Mouse (Mus musculus) heart, postnatal 36 days (tissue): ENCODE results near the gene 6720489N17Rik. TPM values are rescaled to one million over a fixed set of nuclear protein-coding genes. Genes with fewer than 3 reads are reported as not detected.
A peak's percentile ranks its signal among the peaks of the same experiment; 100 is the strongest.
"Not testable (repeated sequence)": the region's sequence is repeated elsewhere in the genome, so short reads cannot be mapped to it uniquely, and the experiment has no call there.

Experiments
- DNase-seq, 2 experiments: peaks; one replicate each; pipeline ENCODE4 v3.0.0; 2021 to 2022
- intact Hi-C: fragments of 180-260 bp; cut with DNase I; formaldehyde crosslinking; loops from one replicate; pipeline ENCODE4 v1.15.1; 2025
- microRNA-seq, 2 experiments: library from miRNA; unstranded; fragments of <30 nt; microRNA quantifications; one replicate each; pipeline ENCODE4 v1.2.0; 2021; ENCODE audit warnings: borderline number of aligned reads in 2 of 2
- total RNA-seq, 2 experiments: library from RNA; stranded (reverse); gene quantifications; 2 replicates each; pipeline ENCODE4 v1.2.3; 2021

Gene 6720489N17Rik
- total RNA-seq: 1 to 10 TPM in 1 of 2 experiments, under 1 TPM in 1; 0.76 to 1.6 TPM

DNA sequence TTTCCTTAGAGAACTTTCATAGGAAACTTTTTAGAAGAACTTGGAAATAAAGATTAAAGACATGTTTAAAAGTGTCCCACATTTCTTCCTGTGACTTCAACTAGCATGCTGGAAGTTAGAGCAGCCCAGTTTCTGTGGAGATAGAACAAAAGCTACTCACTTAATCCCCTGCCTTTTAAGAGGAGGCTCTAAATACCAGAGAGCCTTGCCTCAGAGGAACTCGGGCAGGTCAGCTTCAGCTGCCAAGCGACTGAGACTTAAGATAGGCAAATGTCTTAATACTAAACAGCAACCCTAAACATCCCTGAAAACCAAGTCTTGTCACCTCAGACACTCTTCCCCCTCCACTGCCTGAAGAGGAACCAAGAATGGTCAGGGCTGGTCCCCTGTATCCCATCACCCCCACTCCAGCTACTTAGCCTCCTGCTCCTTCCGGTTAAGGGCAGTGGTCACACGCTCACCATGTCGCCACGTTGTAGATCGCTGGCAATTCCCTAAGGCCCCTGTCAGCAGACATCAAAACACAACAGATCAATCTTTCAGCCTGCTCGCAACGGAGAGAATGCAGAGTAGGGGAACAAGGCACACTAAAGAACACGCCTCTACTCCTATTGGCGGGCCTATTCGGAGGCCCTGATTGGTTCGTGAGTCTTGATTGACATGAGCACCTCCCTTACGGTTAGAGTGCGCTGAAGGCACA lies at the start of gene 6720489N17Rik:
6720489N17Rik (minus strand) TSS at position 606 of the 700 bp plus-strand sequence.
- peak; percentile 75 to 77 for DNase-seq
- intact Hi-C loops: loop anchor here (10.0 kb wide), 1 partner anchor 61 kb away; no protein-coding TSS in a partner anchor

DNA sequence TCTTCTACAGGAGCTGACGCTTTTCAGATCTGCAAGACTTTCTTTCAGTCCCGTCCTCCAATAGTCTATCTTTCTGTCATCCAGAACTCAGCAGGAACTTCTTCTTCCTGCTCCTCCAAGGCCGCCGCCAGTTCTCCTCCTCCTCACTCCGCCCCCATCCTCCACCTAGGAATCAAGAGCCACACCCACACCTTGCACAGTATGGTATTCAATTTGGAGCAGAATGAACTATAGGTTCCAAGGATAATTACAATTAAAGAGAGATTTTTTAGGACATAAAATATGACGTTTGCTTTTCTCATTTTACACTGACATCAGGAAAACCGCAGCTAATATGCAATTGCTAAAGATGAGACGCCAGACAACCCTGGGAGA lies 29.4 kb upstream of the 6720489N17Rik start:
- intact Hi-C loops: loop anchor here (10.0 kb wide), 1 partner anchor 201 kb away; the partner anchor contains the start of gene Fbp2
- DNase-seq: no peak

DNA sequence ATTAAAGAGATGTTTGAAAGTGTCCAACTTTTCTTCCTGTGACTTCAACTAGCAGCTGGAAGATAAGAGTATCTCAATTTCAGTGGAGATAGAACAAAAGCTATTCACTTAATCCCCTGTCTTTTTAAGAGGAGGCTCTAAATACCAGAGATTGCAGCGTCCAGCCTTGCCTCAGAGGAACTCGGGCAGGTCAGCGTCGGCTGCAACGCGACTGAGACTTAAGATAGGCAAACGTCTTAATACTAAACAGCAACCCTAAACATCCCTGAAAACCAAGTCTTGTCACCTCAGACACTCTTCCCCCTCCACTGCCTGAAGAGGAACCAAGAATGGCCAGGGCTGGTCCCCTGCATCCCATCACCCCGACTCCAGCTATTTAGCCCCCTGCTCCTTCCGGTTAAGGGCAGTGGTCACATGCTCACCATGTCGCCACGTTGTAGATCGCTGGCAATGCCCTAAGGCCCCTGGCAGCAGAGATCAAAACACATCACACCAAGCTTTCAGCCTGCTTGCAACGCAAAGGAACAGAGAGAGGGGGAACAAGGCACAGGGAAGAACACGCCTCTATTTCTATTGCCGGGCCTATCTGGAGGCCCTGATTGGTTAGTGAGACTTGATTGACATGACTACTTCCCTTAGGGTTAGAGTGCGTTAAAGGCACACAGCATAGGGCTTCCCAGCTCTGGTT lies 28.8 kb upstream of the 6720489N17Rik start:
- DNase-seq: peak; percentile 58 to 72
- intact Hi-C loops: loop anchor here (10.0 kb wide), 1 partner anchor 202 kb away; the partner anchor contains the start of gene Fbp2

DNA sequence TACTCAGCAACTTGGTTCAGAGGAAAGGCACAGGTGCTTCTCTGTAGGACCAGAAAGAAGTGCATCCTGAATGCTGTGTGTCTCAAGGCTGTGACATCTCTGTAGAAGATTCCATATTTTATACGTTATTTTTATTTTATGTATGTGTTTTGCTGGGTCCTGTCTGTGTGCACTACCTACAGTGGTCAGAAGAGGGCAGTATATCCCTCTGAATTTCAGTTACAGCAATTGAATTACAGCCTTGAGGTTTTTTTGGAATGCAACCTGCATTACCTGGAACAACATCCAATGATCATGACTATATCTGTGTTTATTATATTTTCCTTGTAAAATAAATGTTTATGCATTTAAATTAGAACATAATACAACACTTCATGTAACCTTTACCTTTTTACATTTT lies 3.1 kb upstream of the 6720489N17Rik start:
- DNase-seq: peak; percentile 4 to 16
- intact Hi-C loops: loop anchor here (2.0 to 10.0 kb wide), 3 partner anchors 58 to 230 kb away; partner anchors contain the start of gene Platr25

DNA sequence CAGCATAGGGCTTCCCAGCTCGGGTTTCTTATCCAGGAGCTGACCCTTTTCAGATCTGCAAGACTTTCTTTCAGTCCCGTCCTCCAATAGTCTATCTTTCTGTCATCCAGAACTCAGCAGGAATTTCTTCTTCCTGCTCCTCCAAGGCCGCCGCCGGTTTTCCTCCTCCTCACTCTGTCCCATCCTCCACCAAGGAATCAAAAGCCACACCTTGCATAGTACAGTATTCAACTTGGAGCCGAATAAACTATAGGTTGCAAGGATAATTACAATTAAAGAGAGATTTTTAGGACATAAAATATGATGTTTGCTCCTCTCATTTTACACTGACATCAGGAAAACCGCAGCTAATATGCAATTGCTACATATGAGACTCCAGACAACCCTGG lies 289 bp upstream of the 6720489N17Rik start:
- DNase-seq: not testable (repeated sequence)

DNA sequence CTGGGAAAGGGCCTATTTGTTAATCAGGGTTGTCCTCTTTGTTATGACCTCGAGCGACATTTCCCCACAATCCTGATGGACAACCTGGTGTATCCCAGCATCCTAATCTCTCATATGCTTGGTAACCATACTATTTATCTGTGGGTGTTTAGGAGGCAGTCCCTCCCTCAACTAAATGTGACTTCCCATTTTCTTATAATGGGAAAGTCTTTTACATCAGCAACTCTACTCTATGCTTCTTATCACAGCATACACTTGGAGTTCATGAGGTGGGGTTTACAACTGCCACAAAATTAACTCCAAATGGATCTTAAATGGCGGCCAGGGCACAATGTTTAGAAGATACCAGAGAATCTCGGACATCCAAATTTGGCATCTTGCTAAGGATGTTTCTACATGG lies 6.5 kb downstream of the 6720489N17Rik start:
- DNase-seq, intact Hi-C loops: not testable (repeated sequence)

More for the DNA sequence above, 289 bp upstream of the 6720489N17Rik start:
- intact Hi-C loops: loop anchor here (10.0 kb wide), 1 partner anchor 61 kb away; no protein-coding TSS in a partner anchor

DNA sequence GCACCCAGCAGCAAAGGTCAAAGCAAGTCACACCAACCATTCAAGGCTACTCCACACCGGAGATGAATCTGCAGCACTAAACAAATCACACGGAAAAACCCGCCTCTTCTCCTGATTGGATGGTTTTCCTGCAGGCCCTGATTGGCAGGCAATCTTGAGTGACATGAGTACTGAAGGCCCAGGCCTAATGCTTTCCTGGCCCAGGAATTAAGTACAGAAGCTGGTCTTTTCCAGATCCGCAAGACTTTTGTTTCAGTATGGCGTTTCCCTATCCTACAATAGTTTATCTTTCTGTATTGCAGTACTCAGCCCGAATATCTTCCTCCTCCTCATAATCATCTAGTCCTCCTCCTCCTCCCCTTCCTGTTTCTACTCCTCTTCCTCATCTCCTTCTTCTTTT lies 52.9 kb downstream of the 6720489N17Rik start, which contains the start of gene Zfp934:
Zfp934 (minus strand) TSS at position 101 of the 400 bp plus-strand sequence.
- intact Hi-C loops: loop anchor here (10.0 kb wide), 1 partner anchor 466 kb away; no protein-coding TSS in a partner anchor
- not testable (repeated sequence) for DNase-seq

DNA sequence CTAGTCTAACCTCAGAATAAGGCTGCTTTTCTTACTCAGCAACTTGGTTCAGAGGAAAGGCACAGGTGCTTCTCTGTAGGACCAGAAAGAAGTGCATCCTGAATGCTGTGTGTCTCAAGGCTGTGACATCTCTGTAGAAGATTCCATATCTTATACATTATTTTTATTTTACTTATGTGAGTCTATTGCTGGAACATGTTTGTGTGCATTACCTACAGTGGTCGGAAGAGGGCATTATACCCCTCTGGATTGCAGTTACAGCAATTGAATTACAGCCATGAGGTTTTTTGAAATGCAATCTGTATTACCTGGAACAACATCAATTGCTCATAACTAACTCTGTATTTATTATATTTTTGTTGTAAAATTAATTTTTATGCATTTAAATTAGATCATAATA lies 62.3 kb downstream of the 6720489N17Rik start:
- intact Hi-C loops: loop anchor here (5.0 kb wide), 1 partner anchor 296 kb away; the partner anchor contains the start of gene Fbp2
- DNase-seq: peak; percentile 2 to 3

DNA sequence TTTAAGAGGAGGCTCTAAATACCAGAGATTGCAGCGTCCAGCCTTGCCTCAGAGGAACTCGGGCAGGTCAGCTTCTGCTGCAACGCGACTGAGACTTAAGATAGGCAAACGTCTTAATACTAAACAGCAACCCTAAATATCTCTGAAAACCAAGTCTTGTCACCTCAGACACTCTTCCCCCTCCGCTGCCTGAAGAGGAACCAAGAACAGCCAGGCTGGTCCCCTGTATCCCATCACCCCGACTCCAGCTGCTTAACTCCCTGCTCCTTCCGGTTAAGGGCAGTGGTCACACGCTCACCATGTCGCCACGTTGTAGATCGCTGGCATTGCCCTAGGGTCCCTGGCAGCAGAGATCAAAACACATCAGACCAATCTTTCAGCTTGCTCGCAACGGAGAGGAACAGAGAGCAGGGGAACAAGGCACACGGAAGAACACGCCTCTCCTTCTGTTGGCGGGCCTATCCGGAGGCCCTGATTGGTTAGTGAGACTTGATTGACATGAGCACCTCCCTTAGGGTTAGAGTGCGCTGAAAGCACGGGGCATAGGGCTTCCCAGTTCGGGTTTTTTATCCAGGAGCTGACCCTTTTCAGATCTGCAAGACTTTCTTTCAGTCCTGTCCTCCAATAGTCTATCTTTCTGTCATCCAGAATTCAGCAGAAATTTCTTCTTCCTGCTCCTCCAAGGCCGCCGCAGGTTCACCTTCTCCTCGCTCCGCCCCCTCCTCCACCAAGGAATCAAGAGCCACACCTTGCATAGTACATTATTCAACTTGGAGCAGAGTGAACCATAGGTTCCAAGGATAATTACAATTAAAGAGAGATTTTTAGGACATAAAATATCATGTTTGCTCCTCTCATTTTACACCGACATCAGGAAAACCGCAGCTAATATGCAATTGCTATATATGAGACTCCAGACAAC lies 65.5 kb downstream of the 6720489N17Rik start, which contains the start of gene Zfp935:
Zfp935 (minus strand) TSS at position 323 of the 922 bp plus-strand sequence.
- DNase-seq: peak; percentile 70 to 81
- intact Hi-C loops: not testable (repeated sequence)

Small RNA genes lying within 50 kb of the gene (microRNA-seq; reads per million reads assigned to microRNA genes)
- gene Gm24020: 0 reads per million in 2 experiments

Other genes starting within 250 kb of the 6720489N17Rik start
- under 1 TPM; 0.35 to 0.53 TPM for gene Gm3604, start 241.0 kb downstream of the 6720489N17Rik start, total RNA-seq
- 1 to 10 TPM; 6.6 to 6.7 TPM for gene Gm49359, start 157.3 kb downstream of the 6720489N17Rik start, total RNA-seq
- not detected for gene Zfp935, start 65.7 kb downstream of the 6720489N17Rik start, total RNA-seq
- gene Zfp934, start 53.0 kb downstream of the 6720489N17Rik start, total RNA-seq: 1 to 10 TPM; 3.4 to 4.8 TPM
- gene Platr25, start 136.5 kb upstream of the 6720489N17Rik start, total RNA-seq: 1 to 10 TPM; 2.1 to 2.2 TPM
- gene Gm5141, start 161.6 kb upstream of the 6720489N17Rik start, total RNA-seq: 1 to 10 TPM in 1 of 2 experiments, under 1 TPM in 1; 0.60 to 1.2 TPM
- gene Fbp2, start 234.2 kb upstream of the 6720489N17Rik start, total RNA-seq: 10 to 100 TPM; 37.0 to 40.0 TPM